Mouse (Mus musculus) megakaryocyte, embryonic 14.5 days (primary cell): ENCODE results near the gene Pcbp2.

Experiments
- FLI1 ChIP-seq: IDR thresholded peaks from 2 replicates; pipeline ENCODE4 v1.6.1; 2012; ENCODE audit warnings: low read length, inconsistent platforms, mixed read lengths
- GATA1 ChIP-seq: IDR thresholded peaks from 3 replicates; pipeline ENCODE4 v1.6.1; 2012; ENCODE audit warnings: mixed read lengths, low read length, inconsistent platforms, borderline replicate concordance

DNA sequence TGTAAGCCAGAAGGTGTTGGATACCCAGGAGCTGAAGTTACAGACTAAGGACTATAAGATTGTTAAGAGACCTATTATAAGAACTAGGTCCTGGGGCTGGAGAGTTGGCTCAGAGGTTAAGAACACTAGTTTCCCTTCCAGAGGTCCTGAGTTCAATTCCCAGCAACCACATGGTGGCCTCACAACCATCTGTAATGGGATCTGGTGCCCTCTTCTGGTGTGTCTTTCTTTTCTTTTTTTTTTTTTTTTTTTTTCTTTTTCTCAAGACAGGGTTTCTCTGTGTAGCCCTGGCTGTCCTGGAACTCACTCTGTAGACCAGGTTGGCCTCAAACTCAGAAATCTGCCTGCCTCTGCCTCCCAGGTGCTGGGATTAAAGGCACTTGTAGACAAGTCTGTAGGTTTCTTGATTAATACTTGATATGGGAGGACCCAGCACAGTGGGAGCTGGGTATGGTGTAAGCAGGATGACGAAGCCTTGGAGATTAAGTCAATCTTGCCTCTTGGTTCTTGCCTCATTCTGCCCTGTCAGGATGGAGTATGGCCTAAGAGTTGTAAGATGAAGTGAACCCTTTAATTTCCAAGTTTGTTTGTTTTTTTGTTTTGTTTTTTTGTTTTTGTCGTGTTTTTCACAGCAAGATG is 46.6 kb upstream of the Pcbp2 start:
- TF ChIP-seq FLI1 = no peak
- no peak for TF ChIP-seq GATA1
